Mouse (Mus musculus) midbrain, embryonic 16.5 days (tissue): ENCODE measurements around the gene Card11. TPM values are rescaled to one million over a fixed set of nuclear protein-coding genes. Genes with fewer than 3 reads are reported as not detected.

Source experiments
- microRNA-seq: library from miRNA; unstranded; fragments of <30 nt; microRNA quantifications from one replicate; pipeline ENCODE4, GENCODE M21; 2017
- polyA plus RNA-seq: library from polyadenylated mRNA; unstranded; fragments of >200 nt; fragmentation: Nextera tagmentation; extraction: Ambion mirVana; gene quantifications from 2 replicates; pipeline ENCODE4 v1.2.1, GENCODE M21; 2015

Gene Card11
- polyA plus RNA-seq, 1 experiment from 2014 or later, result not detected

Small RNAs within 50 kb of the gene (microRNA-seq; reads per million reads assigned to microRNA genes)
- not detected for gene Gm44385

Other genes starting within 250 kb of the Card11 start
- 9.3 and 11.0 TPM in 2 replicates for gene Gna12, start 170.2 kb downstream of the Card11 start, polyA plus RNA-seq
- 2.2 and 2.5 TPM in 2 replicates for gene Sdk1, start 240.9 kb upstream of the Card11 start, polyA plus RNA-seq